Mouse (Mus musculus) right cerebral cortex, postnatal 25 days (tissue): Measurements from ENCODE around the gene 1700109H08Rik.
A peak's percentile ranks its signal among the peaks of the same experiment; 100 is the strongest.
"Not testable (repeated sequence)": the region's sequence is repeated elsewhere in the genome, so short reads cannot be mapped to it uniquely, and the experiment has no call there.

ENCODE experiments used
- DNase-seq: peaks from one replicate; pipeline ENCODE4 v3.0.0; 2022

The 1700109H08Rik gene

DNA sequence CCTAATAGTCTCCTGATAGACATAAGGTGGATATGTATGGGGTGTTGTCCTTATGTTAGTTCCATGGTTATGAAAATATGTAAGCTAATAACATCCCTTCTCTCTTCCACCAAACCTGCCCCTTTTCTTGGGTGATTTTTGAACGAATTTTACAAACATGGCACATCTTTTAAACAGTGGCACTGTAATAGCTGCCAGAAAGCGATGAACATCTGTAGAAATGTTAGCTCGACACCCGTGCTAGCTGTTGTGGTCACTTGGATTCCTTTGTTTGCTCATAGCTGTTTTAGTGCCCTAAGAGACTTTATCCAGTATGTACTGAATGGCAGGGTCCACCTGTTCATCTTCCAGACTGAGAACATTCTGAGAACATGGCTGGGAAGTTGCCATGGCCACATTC is at the start of gene 1700109H08Rik:
TSS of gene 1700109H08Rik (plus strand) at position 301 of the 400 bp plus-strand sequence.
- DNase-seq, result no peak

DNA sequence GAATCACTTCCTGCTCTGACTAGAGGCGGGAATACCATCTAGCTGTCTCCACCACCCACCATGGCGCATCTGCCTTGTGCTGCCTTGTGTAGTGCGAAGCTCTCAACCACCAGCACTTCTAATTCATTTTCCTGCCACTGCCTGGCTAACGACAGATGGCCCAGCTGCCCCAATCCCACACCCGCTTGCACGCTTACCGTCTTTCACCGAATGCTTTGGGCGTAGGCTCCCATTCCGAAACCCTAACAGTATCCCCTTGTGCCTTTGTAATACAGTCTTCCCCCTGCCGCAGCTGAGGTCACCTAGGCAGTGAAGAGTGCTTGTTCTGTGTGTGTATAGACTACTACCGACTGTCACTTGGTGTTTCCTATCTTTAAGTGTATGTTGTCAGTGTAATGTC is 49.6 kb upstream of the 1700109H08Rik start:
- no peak for DNase-seq

DNA sequence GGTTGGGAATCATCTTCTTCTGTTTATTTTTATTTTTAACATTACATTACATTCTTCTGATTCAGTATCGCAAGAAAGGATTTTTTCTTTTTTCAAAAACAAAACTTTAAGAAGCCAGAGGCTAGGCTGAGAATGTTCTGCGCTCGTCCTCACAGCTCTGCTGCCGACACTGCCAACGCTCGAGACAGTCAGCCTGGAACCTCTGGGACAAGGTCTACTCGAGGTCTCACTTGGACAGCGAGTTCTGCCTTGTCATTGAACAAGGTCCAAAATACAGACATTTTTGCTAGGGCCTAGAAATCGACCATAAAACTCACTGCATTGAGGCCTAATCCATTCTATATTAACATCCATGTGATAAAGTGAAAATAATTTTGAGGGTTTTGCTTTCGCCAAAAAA is 48.5 kb upstream of the 1700109H08Rik start:
- no peak for DNase-seq

DNA sequence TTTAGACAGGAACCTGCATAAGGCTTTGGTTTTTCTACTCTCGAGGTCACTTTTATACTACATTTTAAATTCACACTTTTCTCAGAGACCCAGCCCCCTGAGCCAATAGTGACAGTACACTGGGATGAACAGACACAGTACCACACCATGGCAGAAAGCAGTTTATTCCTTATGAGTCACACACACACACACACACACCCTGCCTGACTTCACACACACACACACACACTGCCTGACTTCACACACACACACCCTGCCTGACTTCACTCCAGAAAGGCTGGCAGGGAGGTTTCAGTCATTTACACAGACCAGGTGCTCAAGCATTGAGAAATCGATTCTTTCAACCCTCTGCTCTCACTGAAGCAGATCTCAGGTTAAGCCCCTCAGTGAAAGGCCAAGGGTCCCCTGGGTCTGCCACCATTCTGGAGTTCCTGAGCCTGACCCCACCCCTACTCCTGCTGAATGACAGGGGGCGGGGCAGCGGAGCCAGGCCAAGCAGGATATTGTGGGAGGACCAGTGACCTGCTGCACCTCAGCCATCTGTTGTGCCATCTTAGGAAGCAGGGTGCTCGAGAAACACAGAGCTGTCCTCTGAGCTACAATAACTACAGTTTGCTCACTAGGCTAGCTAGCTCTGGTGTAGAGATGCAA is 44.2 kb upstream of the 1700109H08Rik start:
- no peak for DNase-seq

DNA sequence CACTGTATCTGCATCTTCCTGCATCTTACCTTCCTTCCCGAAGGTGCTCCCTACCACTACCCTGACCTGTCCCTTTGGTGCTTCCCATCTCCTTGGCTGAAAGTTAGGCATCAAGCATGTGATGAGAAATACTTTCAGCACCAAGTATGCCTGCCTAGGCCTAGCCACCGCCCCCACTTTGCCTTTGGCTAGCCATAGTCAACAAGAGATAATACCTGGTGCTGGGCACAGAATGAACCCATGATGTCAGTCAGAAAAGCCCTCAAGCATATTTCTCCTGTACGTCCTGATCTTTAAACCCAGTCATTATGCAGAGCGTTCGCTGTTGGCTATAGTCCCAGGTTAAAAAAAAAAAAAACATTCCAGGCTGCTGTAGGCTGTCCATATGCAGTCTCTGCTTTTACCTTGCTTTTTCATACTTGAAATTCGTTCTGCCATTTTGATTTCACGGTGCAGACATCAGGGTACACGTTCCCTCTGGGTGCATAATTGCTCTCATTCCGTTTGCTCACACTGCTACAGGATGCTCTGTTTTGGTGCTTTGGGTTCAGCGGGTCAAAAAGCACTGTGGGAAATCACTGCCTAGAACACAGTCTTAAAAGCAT is 41.7 kb upstream of the 1700109H08Rik start:
- DNase-seq, result no peak

DNA sequence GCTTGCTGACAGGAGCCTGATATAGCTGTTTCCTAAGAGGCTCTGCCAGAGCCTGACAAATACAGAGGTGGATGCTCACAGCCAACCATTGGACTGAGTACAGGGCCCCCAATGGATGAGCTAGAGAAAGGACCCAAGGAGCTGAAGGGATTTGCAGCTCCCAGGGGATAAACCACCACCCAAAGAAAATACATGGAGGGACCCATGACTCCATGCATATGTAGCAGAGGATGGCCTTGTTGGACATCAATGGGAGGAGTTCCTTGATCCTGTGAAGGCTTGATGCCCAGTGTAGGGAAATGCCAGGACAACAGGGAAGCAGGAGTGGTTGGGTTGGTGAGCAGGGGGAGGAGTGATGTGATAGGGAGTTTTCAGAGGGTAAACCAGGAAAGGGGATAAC is 39.3 kb upstream of the 1700109H08Rik start:
- DNase-seq, result not testable (repeated sequence)

DNA sequence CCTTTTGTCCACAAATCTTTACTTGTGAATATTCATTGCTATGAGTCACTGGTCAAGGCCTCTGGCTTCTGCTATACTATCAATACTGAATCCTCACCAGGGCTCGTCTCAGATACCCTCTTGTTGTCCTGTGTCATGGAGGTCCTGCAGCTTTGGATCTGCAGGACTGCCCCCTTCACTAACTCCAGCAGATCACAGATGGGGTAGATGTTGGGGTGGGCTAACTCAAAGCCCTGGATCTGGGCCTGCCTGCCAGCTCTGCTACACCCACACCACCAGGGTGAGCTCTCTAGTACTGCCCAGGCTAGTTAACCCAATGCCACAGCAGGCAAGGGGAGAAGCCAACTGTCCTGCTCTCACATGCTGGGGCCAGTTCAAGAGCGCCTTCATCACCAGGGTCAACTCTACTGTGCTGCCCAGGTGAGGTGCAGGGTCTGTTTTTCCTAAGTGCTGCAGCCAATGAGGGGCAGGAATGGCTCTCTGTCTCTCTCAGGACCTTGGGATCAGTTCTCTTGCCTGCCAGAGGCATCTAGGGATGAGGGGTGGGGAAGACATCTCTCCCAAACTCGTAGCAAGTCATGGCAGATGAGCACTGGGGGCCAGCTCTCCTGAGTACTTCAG is 34.7 kb upstream of the 1700109H08Rik start:
- DNase-seq, result no peak

DNA sequence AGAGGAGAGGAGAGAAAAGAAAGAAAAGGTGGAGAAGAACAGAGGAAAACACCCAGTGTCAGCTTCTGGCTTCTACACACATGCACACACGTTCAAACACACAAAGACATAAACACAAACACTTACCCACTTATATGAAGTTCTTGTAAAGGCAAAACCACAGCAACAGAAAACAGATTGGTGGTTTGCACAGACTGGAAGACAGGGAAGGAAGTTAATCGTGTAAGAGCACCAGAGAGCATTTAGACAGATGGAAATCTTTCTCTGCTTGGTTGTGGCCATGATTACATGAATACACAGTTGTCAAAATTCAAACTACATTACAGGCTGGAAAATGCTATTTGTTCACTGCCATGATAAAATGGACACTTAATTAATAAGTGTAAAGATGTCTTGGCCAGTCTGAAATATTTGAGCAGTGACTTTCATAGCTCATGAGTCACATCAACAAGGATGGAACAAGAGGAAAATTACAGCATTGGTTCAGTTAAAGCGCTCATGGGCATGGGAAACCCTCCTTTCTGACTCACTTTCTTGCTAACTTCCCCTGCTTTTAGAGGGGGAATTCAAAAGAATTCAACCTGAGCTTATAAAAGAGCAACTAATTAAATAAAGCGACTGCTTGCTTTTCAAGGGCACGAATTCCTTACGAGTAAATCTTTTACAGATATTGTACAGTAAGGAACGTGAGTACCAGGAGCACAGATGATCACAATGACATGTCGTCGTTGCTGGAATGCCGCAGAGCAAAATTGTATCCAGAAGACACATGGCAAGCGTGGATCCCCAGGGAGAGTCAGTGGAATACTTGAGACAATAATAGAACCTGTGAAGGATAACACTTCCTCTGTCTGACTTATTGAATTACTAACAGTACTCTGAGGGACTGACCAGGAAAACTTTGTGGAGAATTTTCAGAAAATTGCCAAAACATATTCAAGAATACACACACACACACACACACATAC is 32.6 kb upstream of the 1700109H08Rik start:
- no peak for DNase-seq

DNA sequence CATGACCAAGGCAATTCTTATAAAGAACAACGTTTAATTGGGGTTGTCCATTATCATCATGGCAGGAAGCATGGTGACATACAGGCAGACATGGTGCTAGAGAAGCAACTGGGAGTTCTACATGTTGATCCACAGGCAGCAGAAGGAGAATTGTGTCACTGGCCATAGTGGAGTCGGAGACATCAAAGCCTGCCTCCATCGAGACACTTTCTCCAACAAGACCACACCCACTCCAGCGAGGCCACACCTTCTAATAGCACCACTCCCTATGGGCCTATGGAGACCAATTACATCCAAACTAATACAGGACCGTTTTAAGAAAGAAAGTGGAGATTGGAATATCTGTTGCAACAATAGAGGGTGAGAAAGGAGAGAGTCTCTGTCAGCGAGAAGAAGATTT is 29.5 kb upstream of the 1700109H08Rik start:
- no peak for DNase-seq

DNA sequence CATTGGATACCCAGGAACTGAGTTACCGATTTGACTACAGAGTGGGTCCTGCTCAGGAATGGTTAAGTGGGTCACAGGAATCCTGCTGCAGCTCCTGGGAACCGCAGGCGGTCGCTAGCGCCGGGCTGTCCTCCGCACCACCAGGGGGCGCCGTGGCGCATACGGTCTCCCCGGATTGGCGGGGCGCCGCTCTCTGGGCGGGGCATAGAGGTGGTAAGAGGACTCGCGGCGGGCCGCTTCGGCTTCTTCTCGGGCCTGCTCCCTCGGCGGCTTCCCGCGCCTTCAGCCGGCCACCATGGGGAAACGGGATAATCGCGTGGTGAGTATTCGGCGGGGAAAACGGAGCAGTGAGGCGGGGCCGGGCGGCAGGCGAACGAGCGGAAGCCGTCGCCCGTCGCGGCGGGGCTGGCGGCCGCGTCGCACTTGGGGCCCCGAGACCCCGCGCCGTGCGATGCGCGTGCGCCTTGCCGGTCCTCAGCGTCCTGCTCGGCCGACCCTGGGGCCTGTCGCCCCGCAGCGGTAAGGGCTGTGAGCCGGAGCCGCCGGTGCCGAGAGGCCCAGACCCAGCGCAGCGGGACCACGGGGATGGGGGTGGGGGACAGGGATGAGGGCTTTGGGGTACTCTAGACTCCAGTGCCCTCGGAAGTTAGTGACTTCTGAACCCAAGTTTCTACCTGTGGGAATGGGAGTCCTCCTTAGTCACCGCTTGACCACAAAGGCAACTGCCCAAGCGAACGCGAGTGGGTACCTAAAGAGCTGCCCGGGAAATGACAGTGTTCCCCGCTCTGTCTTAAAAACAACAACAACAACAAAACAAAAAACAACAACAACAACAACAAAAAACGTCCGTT is 27.5 kb upstream of the 1700109H08Rik start, which contains the start of gene Fam133b:
TSS of gene Fam133b (plus strand) at position 205 of the 851 bp plus-strand sequence.
- peak; percentile 96 for DNase-seq

DNA sequence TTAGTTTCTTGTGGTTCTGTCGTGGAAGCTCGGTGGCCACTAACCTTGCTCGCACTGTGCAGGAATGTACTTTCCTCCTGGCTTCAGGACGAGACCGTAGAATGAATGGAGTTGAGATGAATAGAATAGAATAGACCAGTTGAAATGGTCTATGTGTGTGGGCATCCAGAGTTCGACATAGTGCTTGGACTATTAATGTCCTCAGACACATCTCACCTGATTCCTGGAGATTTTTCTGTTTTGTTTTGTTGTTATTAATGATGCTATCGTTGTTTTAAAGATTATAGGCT is 26.9 kb upstream of the 1700109H08Rik start:
- no peak for DNase-seq

DNA sequence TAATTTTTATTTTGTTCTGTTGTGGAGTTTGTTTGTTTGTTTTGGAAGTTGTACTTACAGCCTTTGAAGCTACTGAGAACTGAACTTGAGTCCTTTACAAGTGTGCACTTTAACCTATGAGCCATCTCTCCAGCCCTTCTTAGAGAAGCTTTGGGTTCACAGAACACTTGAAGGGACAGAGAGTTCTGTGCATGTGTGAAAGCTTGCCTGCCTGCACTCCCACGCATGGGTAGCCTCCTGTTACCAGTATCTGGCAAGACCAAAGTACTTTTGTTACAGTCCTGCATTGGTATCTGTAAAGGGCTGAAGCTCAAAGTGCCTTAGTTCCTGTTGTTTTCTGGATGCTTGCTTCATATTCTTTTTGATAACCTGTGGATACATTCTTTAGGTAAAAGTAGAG is 25.1 kb upstream of the 1700109H08Rik start:
- DNase-seq, result no peak

DNA sequence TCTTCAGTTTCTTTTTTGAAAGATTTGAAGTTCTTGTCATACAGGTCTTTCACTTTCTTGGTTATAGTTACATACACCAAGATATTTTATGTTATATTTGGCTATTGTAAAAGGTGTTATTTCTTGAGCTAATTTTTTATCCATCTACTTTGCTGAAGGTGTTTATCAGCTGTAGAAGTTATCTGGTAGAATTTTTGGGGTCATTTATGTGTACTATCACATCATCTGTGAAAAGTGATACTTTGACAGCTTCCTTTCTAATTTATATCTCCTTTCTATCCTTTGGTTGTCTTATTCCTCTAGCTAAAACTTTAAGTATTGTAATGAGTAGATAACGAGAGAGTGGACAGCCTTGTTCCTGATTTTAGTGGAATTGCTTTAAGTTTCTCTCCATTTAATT is 19.9 kb upstream of the 1700109H08Rik start:
- no peak for DNase-seq

DNA sequence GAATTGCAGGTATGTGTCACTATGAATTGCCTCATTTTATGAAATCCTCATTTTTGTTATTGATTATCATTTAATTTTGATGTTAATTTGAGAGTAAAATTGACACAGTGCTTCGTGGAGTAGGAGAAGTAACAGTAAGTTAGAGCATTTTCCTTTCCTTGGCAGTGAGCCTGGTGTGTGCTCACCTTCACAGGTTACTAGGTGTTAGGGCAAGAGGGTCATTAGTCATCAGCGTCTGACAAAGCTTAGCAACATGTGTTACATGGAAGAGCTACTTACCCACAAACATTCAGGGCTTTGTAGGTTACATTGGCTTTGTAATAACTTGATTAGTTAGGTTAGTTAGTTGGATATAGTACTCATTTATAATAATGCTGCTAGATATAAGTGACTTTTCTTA is 17.2 kb upstream of the 1700109H08Rik start:
- no peak for DNase-seq

DNA sequence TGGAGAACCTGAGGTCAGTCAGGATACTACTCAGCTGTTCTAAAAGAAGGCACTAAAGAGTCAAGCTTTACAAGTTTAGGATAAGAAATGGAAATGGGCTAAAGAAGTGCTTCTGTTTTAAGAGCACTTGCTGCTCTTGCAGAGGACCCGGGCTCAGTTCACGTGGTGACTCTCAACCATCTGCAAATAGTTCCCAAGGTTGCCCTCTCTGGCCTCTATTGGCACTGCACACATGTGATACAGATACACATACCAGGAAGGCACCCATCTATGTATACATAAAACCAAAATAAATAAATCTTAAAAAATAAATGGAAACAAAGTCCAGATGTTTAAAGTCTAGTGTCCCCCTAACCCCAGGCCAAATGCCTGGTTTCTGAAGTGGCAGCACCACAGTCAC is 3.5 kb downstream of the 1700109H08Rik start:
- DNase-seq, result no peak

DNA sequence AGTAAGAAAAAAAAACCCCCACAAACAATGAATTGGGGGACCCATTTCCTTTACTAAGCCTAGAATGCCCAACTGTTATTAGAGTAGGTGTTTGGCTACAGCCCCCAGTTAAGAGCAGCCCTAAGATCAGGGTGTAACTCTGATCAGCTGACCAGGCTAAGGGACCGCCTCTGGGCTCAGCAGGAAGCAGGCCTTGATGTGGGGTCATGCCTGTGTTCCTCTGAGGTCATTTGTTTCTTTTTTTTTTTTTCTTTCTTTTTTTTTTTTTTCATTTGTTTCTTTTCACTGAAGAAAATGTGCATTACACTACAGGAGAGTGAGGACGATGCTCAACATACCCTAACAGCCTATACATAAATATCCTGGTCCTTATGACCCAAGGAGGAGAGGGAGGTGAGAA is 6.6 kb downstream of the 1700109H08Rik start:
- no peak for DNase-seq

DNA sequence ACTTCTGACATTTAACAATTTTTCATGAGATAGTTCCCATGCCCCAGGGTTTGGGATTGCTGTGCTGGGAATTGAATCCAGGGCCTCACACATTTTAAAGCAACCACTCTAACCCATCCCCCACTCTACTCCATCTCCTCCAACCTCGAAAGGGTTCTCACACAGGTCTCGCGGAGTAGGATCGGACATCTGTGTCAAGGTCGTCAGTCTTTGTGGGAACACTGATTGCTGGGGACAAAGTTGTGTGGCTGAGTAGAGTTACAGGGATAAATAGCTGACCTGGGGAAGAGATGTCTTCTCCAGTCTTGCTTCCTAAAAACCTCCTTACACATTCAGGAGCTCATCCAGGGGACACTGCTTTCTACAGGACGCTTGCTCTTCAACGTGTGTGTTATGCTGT is 7.7 kb downstream of the 1700109H08Rik start:
- no peak for DNase-seq

DNA sequence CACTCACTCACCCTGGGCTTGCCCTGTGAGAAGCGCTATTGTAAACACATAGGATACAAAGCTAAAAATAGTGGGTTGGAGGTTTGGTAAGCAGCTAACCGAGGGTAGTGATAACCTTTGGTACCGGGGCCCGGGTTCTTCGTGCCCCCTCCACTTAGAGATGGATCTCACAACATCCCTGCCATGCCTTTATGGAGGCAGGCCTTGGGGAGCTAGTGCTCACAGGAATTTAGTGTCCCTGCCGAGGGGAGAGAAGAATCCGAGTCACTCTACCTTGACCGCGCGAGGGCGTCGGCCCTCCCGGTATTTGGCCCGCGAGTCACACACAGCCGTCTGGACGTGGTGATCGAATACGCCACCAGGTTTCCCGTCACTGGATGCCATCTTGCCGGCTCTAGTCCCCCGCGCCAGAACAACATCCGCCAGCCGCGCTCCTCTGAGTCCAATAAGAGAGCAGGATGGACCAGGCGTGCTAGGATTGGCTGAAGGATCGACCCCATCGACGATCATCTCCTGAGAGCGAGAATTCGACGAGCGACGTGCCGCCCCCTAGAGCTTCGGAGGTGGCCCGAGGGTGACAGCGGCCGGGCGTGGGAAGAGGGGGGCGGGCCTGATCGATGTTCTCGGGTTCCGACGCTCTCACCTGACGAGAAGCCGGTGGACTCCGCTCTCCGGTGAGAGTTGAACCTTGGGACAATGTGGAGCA is 24.5 kb downstream of the 1700109H08Rik start, which contains the start of gene Pex1:
TSS of gene Pex1 (plus strand) at position 374 of the 706 bp plus-strand sequence.
- DNase-seq, result peak; percentile 93

DNA sequence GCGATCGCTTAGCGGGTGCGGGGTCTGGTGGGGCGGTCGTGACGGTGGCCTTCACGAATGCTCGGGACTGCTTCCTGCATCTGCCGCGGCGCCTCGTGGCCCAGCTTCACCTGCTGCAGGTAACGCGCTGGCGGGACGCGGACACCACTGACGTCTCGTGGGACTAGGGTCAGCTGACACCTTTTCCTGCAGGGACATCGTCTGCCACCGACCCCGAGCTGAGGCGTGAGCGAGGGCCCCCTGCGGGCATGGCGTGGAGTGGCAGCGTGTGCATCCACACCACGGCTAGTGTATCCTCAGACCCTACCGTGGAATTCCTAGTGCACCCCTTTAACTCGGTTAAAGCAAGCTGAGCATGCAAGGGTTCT is 25.0 kb downstream of the 1700109H08Rik start, which contains the start of gene Rbm48:
TSS of gene Rbm48 (minus strand) at position 187 of the 368 bp plus-strand sequence.
- peak; percentile 84 for DNase-seq

DNA sequence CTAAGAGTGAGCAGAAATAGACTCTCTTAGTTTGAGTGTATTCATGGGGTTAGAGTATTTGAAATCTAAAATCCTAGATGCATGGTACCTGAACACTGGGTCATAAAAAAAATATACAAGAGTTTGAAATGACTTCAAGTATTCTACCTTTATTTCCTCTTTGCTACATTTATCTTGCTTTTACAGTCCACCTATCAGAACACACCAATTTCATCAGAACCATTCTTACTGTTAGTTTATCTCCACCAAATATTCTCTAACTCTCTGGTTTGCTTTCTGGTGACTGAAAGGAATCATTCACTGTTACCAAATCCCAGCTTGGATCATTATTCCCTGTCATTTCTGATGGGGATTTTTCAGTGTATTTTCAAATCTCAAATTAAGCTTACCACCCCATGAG is 25.8 kb downstream of the 1700109H08Rik start:
- DNase-seq, result no peak

DNA sequence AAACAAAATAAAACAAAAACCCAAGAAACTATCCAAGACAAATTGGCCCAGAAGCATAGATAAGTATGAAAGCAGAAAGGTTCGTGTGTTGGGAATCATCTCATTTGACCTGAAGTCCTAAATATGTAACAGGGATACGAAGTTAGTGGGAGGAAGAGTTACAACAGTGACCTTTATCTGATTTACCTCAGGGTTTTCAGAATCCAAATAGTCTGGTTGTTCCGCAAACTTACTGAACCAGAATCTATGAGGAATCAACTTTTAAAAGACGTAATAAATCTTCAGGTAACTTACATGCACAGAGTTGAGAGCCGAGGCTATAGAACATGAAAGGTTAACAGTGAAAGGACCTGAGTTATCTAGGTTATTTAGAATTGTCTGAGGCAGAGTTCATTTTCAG is 27.4 kb downstream of the 1700109H08Rik start:
- no peak for DNase-seq

DNA sequence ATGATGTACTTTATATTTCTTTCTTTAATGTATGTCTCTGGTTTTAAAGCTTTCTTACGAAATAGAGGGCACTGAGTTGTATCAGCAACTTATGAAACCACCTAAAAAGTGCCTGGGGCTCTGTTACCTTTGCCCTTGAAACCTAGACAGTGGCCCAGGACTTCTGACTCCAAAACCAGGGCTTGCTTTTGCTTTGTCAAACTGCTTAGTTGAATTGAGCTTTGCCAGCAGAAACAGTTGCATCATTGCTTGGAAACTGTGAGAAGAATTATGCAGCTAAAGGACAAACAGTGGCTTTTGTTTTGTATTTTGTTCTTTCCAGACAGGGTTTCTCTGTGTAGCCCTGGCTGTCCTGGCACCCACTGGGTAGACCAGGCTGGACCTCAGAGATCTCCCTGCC is 28.9 kb downstream of the 1700109H08Rik start:
- no peak for DNase-seq
